Mouse (Mus musculus): ENCODE measurements around the gene Itga3.

- TF ChIP-seq POLR2A (IDR thresholded peaks at IDR 0.05; ENCODE audit: low read depth, low read length) (no peak), CTCF (conservative IDR thresholded peaks at IDR 0.05 in 1 of 2, IDR thresholded peaks at IDR 0.05 in 1 of 2; ENCODE audit: low read depth in 2 of 2, low read length in 2 of 2) (no peak), JUN (IDR thresholded peaks at IDR 0.05; ENCODE audit: insufficient read depth, low read depth, low read length) (no peak), ZC3H11A (IDR thresholded peaks at IDR 0.05; ENCODE audit: low read depth, low read length) (no peak), MAZ (IDR thresholded peaks at IDR 0.05; ENCODE audit: low read depth, low read length) (no peak), EP300 (IDR thresholded peaks at IDR 0.05; ENCODE audit: low read length) (no peak), E2F4 (IDR thresholded peaks at IDR 0.05; ENCODE audit: insufficient replicate concordance, low read depth, low read length) (no peak)
Observed at GRCm38 (mm10) chr11:95037306-95037705, 39.3 kb downstream of the Itga3 start.

All from CH12.LX (cell line).